Mouse (Mus musculus): ENCODE measurements around the gene Ankrd33b. TPM values are rescaled to one million over a fixed set of nuclear protein-coding genes. Genes with fewer than 3 reads are reported as not detected.

Ankrd33b gene
- total and polyA plus RNA-seq, 3 experiments: 50.0 to 69.6 (median 60.3) TPM

- no peak for TF ChIP-seq TBP (conservative IDR thresholded peaks at IDR 0.05; ENCODE audit: low read depth, low read length)
Observed at GRCm38 (mm10) chr15:31282353-31282752, 85.2 kb downstream of the Ankrd33b start (continued).

GRCm38 (mm10) chr15:31281830-31282229 is 85.7 kb downstream of the Ankrd33b start:
- in situ Hi-C loops (cut with MboI; ENCODE audit: low pct_ligation_motif_present, low pct_unique_long_range_greater_than_20kb, low sequenced_read_pairs): no loop called here
- dilution Hi-C loops (cut with MboI; ENCODE audit: extremely low pct_ligation_motif_present, extremely low pct_unique_long_range_greater_than_20kb, low sequenced_read_pairs): no loop called here
- Histone ChIP-seq H3K27ac (ENCODE audit: insufficient read depth, low read depth) (no peak overlapping the region), H3K9ac (ENCODE audit: insufficient read depth, low read depth) (no peak overlapping the region), H3K4me3 (replicated peaks in 1 of 3; ENCODE audit: low read depth in 2 of 3, low read length in 2 of 3, poor library complexity in 1 of 3) (no peak overlapping the region), H3K79me2 (replicated peaks; ENCODE audit: control insufficient read depth, extremely low read depth, insufficient read depth, poor library complexity, severe bottlenecking) (no peaks in the 10 kb centered on the region), H3K36me3 (replicated peaks in 1 of 2; ENCODE audit: control insufficient read depth in 1 of 2, insufficient read depth in 1 of 2, low read length in 1 of 2) (peaks cover 0 to 1% of the 10 kb centered on the region in 2 experiments), H3K4me2 (ENCODE audit: insufficient read depth, low read depth, poor library complexity, severe bottlenecking) (no peak overlapping the region), H3K4me1 (ENCODE audit: control insufficient read depth in 1 of 2, insufficient read depth in 2 of 2) (peaks cover 20 to 72% of the 10 kb centered on the region in 2 experiments), H3K9me3 (replicated peaks; ENCODE audit: low read length) (no peaks in the 10 kb centered on the region), H3K27me3 (replicated peaks) (no peaks in the 10 kb centered on the region)
- no peak for DNase-seq (ENCODE audit: extremely low read depth)
- TF ChIP-seq ZMIZ1 (IDR thresholded peaks at IDR 0.05; ENCODE audit: low read depth, low read length) (no peak), NELFE (IDR thresholded peaks at IDR 0.05; ENCODE audit: low read depth, low read length) (no peak)

DNA sequence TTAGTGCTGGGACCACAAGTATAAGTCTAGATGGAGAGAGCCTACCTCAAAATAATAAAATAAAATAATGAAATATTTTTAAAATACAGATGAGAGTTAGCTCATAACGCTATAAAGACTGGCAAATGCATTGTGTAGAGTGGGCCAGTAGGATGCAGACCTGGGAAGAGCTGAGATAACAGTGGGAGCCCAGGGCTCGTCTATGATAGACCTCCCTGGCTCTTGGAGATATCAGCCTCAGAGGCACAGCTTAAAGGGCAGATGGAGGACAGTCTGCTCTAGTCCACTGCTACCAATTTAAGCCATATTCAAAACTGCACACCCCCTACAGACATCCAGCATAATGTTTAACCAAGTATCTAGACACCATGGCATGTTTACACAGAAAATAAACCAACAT is 86.8 kb downstream of the Ankrd33b start:
- Histone ChIP-seq H3K4me2 (ENCODE audit: insufficient read depth, low read depth, poor library complexity, severe bottlenecking) (no peak overlapping the region), H3K9ac (ENCODE audit: insufficient read depth, low read depth) (no peak overlapping the region), H3K27me3 (replicated peaks) (no peaks in the 10 kb centered on the region), H3K4me3 (replicated peaks in 1 of 3; ENCODE audit: low read depth in 2 of 3, low read length in 2 of 3, poor library complexity in 1 of 3) (no peak overlapping the region), H3K27ac (ENCODE audit: insufficient read depth, low read depth) (no peak overlapping the region), H3K79me2 (replicated peaks; ENCODE audit: control insufficient read depth, extremely low read depth, insufficient read depth, poor library complexity, severe bottlenecking) (no peaks in the 10 kb centered on the region), H3K9me3 (replicated peaks; ENCODE audit: low read length) (no peaks in the 10 kb centered on the region), H3K36me3 (replicated peaks in 1 of 2; ENCODE audit: control insufficient read depth in 1 of 2, insufficient read depth in 1 of 2, low read length in 1 of 2) (peaks cover 0 to 4% of the 10 kb centered on the region in 2 experiments), H3K4me1 (ENCODE audit: control insufficient read depth in 1 of 2, insufficient read depth in 2 of 2) (peaks cover 20 to 61% of the 10 kb centered on the region in 2 experiments)
- in situ Hi-C loops (cut with MboI; ENCODE audit: low pct_ligation_motif_present, low pct_unique_long_range_greater_than_20kb, low sequenced_read_pairs) (no loop called here), dilution Hi-C loops (cut with MboI; ENCODE audit: extremely low pct_ligation_motif_present, extremely low pct_unique_long_range_greater_than_20kb, low sequenced_read_pairs) (no loop called here)
- DNase-seq (ENCODE audit: extremely low read depth): no peak
- TF ChIP-seq UBTF (IDR thresholded peaks at IDR 0.05; ENCODE audit: low read depth, low read length): no peak
- TF ChIP-seq EP300 (IDR thresholded peaks at IDR 0.05; ENCODE audit: low read length): no peak
- TF ChIP-seq ZC3H11A (IDR thresholded peaks at IDR 0.05; ENCODE audit: low read depth, low read length): no peak
- no peak for TF ChIP-seq MAFK (IDR thresholded peaks at IDR 0.05; ENCODE audit: insufficient replicate concordance, low read length)
- TF ChIP-seq SIN3A (IDR thresholded peaks at IDR 0.05; ENCODE audit: low read length): no peak
- TF ChIP-seq NRF1 (IDR thresholded peaks at IDR 0.05; ENCODE audit: low read depth, low read length): no peak

- no peaks in the 10 kb centered on the region for H3K79me2 ChIP-seq (replicated peaks; ENCODE audit: control insufficient read depth, extremely low read depth, insufficient read depth, poor library complexity, severe bottlenecking)
- H3K27ac ChIP-seq (ENCODE audit: insufficient read depth, low read depth): peak overlapping the region; percentile 79
- H3K27me3 ChIP-seq (replicated peaks): no peaks in the 10 kb centered on the region
- H3K36me3 ChIP-seq (replicated peaks in 1 of 2; ENCODE audit: control insufficient read depth in 1 of 2, insufficient read depth in 1 of 2, low read length in 1 of 2): peaks cover 0 to 8% of the 10 kb centered on the region in 2 experiments
- peak overlapping the region; percentile 46; the same call in 1 of the 2 replicates for H3K4me2 ChIP-seq (ENCODE audit: insufficient read depth, low read depth, poor library complexity, severe bottlenecking)
- TF ChIP-seq MAZ (IDR thresholded peaks at IDR 0.05; ENCODE audit: low read depth, low read length) (no peak), ZNF384 (IDR thresholded peaks at IDR 0.05; ENCODE audit: low read depth, low read length) (no peak)
- H3K4me3 ChIP-seq (replicated peaks in 1 of 3; ENCODE audit: low read depth in 2 of 3, low read length in 2 of 3, poor library complexity in 1 of 3): no peak overlapping the region
- peaks cover 20 to 61% of the 10 kb centered on the region in 2 experiments for H3K4me1 ChIP-seq (ENCODE audit: control insufficient read depth in 1 of 2, insufficient read depth in 2 of 2)
- DNase-seq (ENCODE audit: extremely low read depth): peak; percentile 51
- H3K9me3 ChIP-seq (replicated peaks; ENCODE audit: low read length): no peaks in the 10 kb centered on the region
- dilution Hi-C loops (cut with MboI; ENCODE audit: extremely low pct_ligation_motif_present, extremely low pct_unique_long_range_greater_than_20kb, low sequenced_read_pairs): no loop called here
- in situ Hi-C loops (cut with MboI; ENCODE audit: low pct_ligation_motif_present, low pct_unique_long_range_greater_than_20kb, low sequenced_read_pairs): no loop called here
- H3K9ac ChIP-seq (ENCODE audit: insufficient read depth, low read depth): no peak overlapping the region
Observed at GRCm38 (mm10) chr15:31280059-31280458, 87.5 kb downstream of the Ankrd33b start.
